Mouse (Mus musculus): Measurements from ENCODE around the gene Tcf12. TPM values are rescaled to one million over a fixed set of nuclear protein-coding genes. Genes with fewer than 3 reads are reported as not detected.

Tcf12 gene
- total RNA-seq, 2 experiments from 2014 or later, result 38.9 to 48.0 TPM

DNA sequence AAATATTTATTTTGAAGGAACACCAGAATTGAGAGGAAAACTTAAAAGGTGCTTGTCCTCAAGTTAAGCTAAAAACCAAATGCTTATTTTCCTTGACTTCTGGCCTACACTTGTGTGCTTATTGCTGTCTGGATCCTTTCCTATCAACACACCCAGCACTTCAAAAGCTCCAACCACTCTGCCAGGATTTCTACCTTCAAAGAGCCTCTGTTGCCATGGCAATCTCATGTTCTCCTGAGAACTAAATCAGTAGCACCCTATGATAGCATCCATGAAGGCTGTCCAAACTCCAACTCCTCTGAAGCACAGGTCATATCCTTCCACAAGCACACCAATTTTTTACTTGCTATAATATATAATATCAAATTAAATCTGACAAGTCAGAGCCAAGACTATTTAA is 27.5 kb downstream of the Tcf12 start:
- intact Hi-C loops (cut with DNase I), result loop anchor here (5.0 kb wide), 1 partner anchor 52 kb away; no protein-coding TSS in a partner anchor
- peak in 1 of 2 experiments; percentile 14 for DNase-seq (ENCODE audit: extremely low spot score in 1 of 2, low spot score in 2 of 2)
- Histone ChIP-seq H3K4me3 (no peak overlapping the region), H3K27ac (peak overlapping the region; percentile 60)
- TF ChIP-seq CTCF (IDR thresholded peaks at IDR 0.05), result no peak

DNA sequence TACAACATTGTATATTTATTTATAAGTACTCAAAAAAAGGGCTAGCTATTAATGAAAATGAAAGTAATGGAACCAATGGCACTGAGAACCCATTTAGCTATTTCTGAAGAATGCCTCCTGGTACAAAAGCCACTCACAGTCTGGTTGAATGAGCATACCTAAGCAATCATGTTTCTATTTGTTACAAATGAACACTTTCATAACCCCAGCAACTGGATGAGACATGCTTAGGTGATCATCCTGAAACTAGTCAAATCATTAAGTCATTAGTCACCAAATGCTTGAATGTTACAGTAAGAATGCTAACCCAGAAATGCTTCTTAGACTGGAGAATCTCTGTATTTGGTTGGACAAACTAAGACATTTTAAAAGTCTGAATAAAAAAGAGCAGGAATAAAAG is 35.5 kb downstream of the Tcf12 start:
- no peak overlapping the region for H3K27ac ChIP-seq
- DNase-seq (ENCODE audit: extremely low spot score in 1 of 2, low spot score in 2 of 2), result no peak
- no peak for TF ChIP-seq CTCF (IDR thresholded peaks at IDR 0.05)
- intact Hi-C loops (cut with DNase I), result no loop called here
- H3K4me3 ChIP-seq, result no peak overlapping the region

DNA sequence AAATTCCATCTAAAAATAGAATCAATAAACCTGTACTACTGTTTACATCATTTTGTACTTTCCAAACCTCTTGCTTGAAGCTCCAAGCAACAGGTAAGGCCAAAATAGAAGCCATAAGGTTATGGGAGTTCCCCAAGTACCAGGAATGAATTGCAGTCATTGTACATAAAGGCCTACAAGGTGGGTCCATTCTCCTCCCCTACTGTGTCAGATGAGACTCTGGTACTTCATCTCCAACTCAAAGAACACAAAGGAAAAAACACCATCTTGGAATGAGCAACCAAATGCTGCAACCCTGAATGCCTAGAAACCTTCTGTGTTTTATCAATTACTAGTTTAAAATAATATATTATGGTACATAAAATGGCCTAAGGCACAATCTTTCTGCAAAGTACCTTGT is 45.5 kb downstream of the Tcf12 start:
- no peak overlapping the region for H3K27ac ChIP-seq
- DNase-seq (ENCODE audit: extremely low spot score in 1 of 2, low spot score in 2 of 2), result no peak
- intact Hi-C loops (cut with DNase I), result no loop called here
- no peak for TF ChIP-seq CTCF (IDR thresholded peaks at IDR 0.05)
- H3K4me3 ChIP-seq, result no peak overlapping the region

DNA sequence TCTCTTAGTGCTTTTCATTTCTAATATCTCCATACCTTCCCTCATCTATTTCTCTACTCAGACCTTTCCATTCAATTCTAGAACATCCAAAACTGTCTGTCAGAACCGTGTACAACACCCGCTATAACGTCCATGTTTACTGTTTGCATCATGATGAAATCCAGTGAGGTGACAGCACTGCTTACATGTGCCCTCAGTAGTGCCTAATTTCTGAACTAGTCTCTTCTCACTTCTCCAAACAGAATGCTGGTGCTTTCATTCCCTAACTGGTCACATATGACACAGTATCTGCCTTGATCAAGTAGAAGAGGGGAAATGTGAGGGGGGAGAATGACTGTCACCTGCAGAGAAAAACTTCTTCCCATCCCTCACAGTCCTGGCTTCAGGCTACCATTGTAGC is 58.5 kb downstream of the Tcf12 start:
- H3K4me3 ChIP-seq, result no peak overlapping the region
- no peak for TF ChIP-seq CTCF (IDR thresholded peaks at IDR 0.05)
- intact Hi-C loops (cut with DNase I), result no loop called here
- no peak for DNase-seq (ENCODE audit: extremely low spot score in 1 of 2, low spot score in 2 of 2)
- H3K27ac ChIP-seq, result no peak overlapping the region

DNA sequence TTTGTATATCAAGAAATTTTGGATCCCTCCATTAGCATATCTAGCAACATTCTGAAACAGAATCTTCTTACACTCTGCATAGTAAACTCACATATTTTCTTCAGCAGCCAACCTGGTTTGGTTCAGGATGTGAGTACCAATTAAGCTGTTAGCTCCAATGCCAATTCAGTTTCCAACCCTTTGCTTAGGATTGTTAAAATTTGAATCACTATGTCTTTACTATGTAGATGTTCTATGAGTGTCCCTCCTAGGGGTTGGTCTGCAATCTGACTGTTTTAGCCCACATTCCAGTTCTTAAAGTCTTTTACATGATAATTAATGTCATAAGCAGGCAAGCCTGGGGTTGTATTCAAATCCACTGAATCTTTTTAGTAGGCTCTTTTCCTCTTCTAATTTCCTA is 71.5 kb downstream of the Tcf12 start:
- TF ChIP-seq CTCF (IDR thresholded peaks at IDR 0.05), result no peak
- H3K27ac ChIP-seq, result no peak overlapping the region
- no peak for DNase-seq (ENCODE audit: extremely low spot score in 1 of 2, low spot score in 2 of 2)

DNA sequence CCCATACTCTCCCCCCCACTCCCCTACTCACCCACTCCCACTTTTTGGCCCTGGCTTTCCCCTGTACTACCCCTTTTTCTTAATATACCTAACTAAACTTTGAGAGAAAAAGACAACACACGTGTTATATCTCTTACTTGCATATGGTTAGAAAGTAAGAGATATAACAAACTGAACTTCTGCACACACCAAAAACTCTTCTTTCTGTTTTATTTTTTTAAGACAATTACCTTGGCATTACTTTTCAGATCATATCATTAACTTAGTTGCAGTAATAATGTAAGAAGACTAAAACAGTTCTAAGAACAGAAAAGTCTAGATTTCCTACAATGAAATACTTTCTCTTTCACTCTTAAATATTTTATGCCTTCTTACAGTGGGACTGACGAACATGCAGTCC is 72.3 kb downstream of the Tcf12 start:
- Histone ChIP-seq H3K27ac (no peak overlapping the region), H3K4me3 (no peak overlapping the region)
- intact Hi-C loops (cut with DNase I), result loop anchor here (10.0 kb wide), 1 partner anchor 155 kb away; no protein-coding TSS in a partner anchor
- no peak for DNase-seq (ENCODE audit: extremely low spot score in 1 of 2, low spot score in 2 of 2)
- no peak for TF ChIP-seq CTCF (IDR thresholded peaks at IDR 0.05)

More for the DNA sequence above, 71.5 kb downstream of the Tcf12 start:
- intact Hi-C loops (cut with DNase I), result no loop called here
- no peak overlapping the region for H3K4me3 ChIP-seq

DNA sequence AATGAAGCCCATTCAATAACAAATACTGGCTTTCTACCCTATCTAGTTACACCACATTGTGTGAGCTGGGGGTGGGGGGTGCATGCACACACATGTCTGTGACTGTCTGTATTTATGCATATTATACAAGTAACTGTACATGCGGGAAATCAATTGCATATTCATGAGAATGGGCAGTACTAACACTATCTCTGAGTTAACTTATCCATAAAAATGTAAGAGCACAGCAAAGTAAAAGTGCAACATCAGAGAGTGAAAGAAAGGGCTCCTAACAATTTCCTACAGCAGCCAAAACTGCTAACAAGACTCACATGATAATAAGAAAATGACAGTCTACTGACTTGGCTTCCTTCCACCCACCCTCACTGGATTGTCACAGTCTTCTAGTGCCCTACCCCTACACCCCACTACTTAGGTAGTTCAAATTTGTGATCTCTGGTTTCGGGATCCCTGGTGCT is 74.6 kb downstream of the Tcf12 start:
- no peak for TF ChIP-seq CTCF (IDR thresholded peaks at IDR 0.05)
- no peak overlapping the region for H3K27ac ChIP-seq
- H3K4me3 ChIP-seq, result no peak overlapping the region
- no peak for DNase-seq (ENCODE audit: extremely low spot score in 1 of 2, low spot score in 2 of 2)
- intact Hi-C loops (cut with DNase I), result loop anchor here (10.0 kb wide), 1 partner anchor 158 kb away; no protein-coding TSS in a partner anchor

DNA sequence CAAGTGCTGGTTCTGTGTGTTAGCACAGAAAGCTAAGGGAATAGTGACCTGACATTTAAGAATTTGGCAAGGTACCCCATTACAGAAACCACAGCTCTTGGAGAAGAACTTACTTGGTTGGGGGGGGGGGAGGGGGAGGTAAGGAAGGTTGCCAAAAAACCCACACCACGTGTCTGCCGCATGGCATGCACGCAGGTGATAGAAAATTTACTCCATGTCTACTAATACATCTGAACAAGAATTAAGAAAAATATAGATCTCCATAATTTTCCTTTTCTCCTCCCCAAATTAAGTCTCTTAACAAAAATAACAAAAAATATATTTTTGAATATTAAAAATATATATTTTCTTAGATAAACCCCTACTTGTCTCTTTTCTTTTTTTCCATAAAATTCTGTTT is 75.4 kb downstream of the Tcf12 start:
- TF ChIP-seq CTCF (IDR thresholded peaks at IDR 0.05), result no peak
- Histone ChIP-seq H3K27ac (no peak overlapping the region), H3K4me3 (no peak overlapping the region)
- DNase-seq (ENCODE audit: extremely low spot score in 1 of 2, low spot score in 2 of 2), result no peak
- intact Hi-C loops (cut with DNase I), result loop anchor here (10.0 kb wide), 1 partner anchor 159 kb away; no protein-coding TSS in a partner anchor

DNA sequence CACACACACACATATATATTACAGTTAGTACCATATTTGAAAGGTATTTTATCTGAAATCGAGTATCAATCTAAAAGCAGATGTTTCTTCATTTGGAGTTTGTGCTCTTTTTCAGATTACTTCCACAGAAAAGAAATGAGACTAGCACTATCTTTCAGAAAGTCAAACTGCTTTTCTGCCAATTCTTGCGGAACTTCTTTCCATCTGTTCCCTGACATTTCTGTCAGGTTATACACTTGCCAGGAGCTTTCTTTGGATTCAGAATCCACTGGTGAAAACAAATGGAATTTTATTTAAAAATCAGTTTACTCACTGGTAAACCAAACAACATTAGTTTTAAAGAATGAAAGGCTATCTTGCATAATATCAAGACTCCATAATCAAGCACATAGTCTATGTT is 78.4 kb downstream of the Tcf12 start:
- Histone ChIP-seq H3K4me3 (no peak overlapping the region), H3K27ac (peak overlapping the region; percentile 5; the same call in 1 of the 2 replicates)
- intact Hi-C loops (cut with DNase I), result loop anchor here (5.0 to 10.0 kb wide), 2 partner anchors 49 to 162 kb away; no protein-coding TSS in a partner anchor
- TF ChIP-seq CTCF (IDR thresholded peaks at IDR 0.05), result no peak
- DNase-seq (ENCODE audit: extremely low spot score in 1 of 2, low spot score in 2 of 2), result no peak

DNA sequence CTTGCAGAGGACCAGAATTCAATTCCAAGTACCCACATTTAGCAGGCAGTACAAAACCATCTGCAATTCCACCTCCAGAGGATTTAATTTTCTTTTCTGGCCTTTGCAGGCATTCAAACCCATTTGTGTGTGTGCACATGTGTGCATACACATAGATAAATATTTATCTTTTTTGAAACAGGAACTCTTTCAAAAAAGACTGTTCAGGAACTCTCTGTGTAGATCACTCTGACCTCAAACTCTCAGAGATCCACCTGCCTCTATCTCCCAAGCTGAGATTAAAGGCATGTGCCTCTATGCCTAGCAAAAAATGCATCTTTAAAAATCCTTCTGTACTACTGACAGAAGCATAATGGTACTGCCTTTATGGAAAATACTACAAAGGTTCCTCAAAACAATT is 81.4 kb downstream of the Tcf12 start:
- intact Hi-C loops (cut with DNase I), result loop anchor here (5.0 to 10.0 kb wide), 2 partner anchors 52 to 165 kb away; no protein-coding TSS in a partner anchor
- DNase-seq (ENCODE audit: extremely low spot score in 1 of 2, low spot score in 2 of 2), result no peak
- no peak for TF ChIP-seq CTCF (IDR thresholded peaks at IDR 0.05)
- peak overlapping the region; percentile 20; the same call in 1 of the 2 replicates for H3K27ac ChIP-seq
- no peak overlapping the region for H3K4me3 ChIP-seq

DNA sequence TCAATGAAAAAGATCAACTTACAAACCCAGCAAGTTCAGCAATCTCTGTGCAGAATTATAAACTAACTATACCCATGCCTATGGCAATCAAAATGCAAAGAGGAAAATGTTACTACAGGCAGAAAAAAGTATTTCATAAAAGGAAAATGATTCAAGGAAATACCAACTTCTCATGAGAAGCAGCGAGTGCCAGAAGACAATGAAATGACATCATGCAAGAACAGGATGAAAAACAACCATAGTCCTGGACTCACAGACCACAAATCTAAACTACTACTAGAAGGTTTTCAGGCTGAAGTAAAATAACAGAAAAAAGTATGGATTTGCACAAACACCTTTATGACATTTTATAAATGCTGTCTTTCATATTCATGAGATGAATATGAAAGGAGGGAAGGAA is 82.1 kb downstream of the Tcf12 start:
- Histone ChIP-seq H3K4me3 (no peak overlapping the region), H3K27ac (peak overlapping the region; percentile 16; the same call in 1 of the 2 replicates)
- intact Hi-C loops (cut with DNase I), result no loop called here
- DNase-seq (ENCODE audit: extremely low spot score in 1 of 2, low spot score in 2 of 2), result no peak
- TF ChIP-seq CTCF (IDR thresholded peaks at IDR 0.05), result no peak

DNA sequence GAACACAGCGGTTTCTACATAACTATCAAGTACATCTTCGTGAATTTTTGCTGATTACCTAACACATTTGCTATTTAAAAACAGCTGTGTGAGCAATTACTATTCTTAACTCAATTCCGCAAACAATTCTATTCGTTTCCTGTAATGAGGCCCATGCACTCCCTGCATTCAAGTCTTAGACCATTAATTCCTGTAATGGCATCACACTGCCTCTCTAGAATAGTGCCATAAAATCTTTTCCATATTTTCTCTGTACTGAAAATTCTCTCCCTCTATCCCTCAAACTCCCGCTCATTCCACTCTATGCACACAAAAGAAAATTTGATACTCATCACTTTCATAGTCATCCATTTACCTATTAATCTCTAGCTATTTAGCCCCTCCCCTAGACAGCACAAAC is 88.4 kb downstream of the Tcf12 start:
- H3K4me3 ChIP-seq, result no peak overlapping the region
- no peak for DNase-seq (ENCODE audit: extremely low spot score in 1 of 2, low spot score in 2 of 2)
- H3K27ac ChIP-seq, result no peak overlapping the region
- intact Hi-C loops (cut with DNase I), result no loop called here
- TF ChIP-seq CTCF (IDR thresholded peaks at IDR 0.05), result no peak

DNA sequence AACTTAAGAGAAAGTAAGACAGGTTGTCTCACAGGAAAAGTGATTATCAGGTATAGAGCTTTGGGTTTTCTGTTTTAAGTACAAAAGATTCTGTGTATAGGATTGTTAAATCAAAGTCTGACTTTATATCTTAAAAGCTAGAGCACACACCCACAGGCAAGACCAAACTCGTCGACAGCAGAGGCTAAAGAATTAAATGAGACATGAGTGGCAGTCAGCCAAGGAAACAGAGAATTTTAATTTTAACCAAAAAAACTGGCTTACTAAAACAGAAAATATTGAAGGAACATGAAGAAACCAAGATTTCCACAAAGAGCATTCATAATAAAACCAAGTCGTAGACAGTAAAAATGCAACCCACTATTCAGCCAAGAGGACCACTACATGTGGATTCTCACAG is 90.2 kb downstream of the Tcf12 start:
- intact Hi-C loops (cut with DNase I), result no loop called here
- Histone ChIP-seq H3K4me3 (no peak overlapping the region), H3K27ac (no peak overlapping the region; the same call in 1 of the 2 replicates)
- no peak for DNase-seq (ENCODE audit: extremely low spot score in 1 of 2, low spot score in 2 of 2)
- no peak for TF ChIP-seq CTCF (IDR thresholded peaks at IDR 0.05)

All from left cerebral cortex, adult 2 months (tissue).